Mouse (Mus musculus) forelimb bud, embryonic 11.5 days (tissue): ENCODE data around the gene Mprip.
A peak's percentile ranks its signal among the peaks of the same experiment; 100 is the strongest.

ENCODE experiments used
- DNase-seq: peaks from one replicate; pipeline ENCODE4 v3.0.0-alpha.2; 2012; ENCODE audit warnings: low read depth, low spot score

Gene Mprip

GRCm38 (mm10) chr11:59758191-59758985 is 97.3 kb downstream of the Mprip start:
- no peak for DNase-seq

GRCm38 (mm10) chr11:59759178-59759577 is 98.1 kb downstream of the Mprip start:
- DNase-seq = no peak

- DNase-seq = no peak
These were observed 98.5 kb downstream of the Mprip start for GRCm38 (mm10) chr11:59759626-59760025.

- no peak for DNase-seq
These were observed 99.7 kb downstream of the Mprip start for GRCm38 (mm10) chr11:59760796-59761195.

- DNase-seq = no peak
These were observed 108.2 kb downstream of the Mprip start for GRCm38 (mm10) chr11:59769307-59769706.

GRCm38 (mm10) chr11:59769738-59770137 is 108.6 kb downstream of the Mprip start:
- DNase-seq = no peak

GRCm38 (mm10) chr11:59770753-59771152 is 109.6 kb downstream of the Mprip start:
- no peak for DNase-seq

GRCm38 (mm10) chr11:59772291-59772690 is 111.2 kb downstream of the Mprip start:
- no peak for DNase-seq

GRCm38 (mm10) chr11:59772902-59773301 is 111.8 kb downstream of the Mprip start:
- no peak for DNase-seq

- DNase-seq = no peak
These were observed 113.4 kb downstream of the Mprip start for GRCm38 (mm10) chr11:59774522-59774921.

GRCm38 (mm10) chr11:59775435-59776148 is 114.5 kb downstream of the Mprip start:
- no peak for DNase-seq

GRCm38 (mm10) chr11:59777259-59777658 is 116.2 kb downstream of the Mprip start:
- no peak for DNase-seq

GRCm38 (mm10) chr11:59778181-59778873 is 117.2 kb downstream of the Mprip start:
- peak; percentile 76 for DNase-seq

- no peak for DNase-seq
These were observed 117.7 kb downstream of the Mprip start for GRCm38 (mm10) chr11:59778874-59779223.

- DNase-seq = no peak
These were observed 118.3 kb downstream of the Mprip start for GRCm38 (mm10) chr11:59779406-59779805.

GRCm38 (mm10) chr11:59780241-59780640 is 119.1 kb downstream of the Mprip start:
- no peak for DNase-seq

GRCm38 (mm10) chr11:59782091-59782590 is 121.0 kb downstream of the Mprip start:
- no peak for DNase-seq

GRCm38 (mm10) chr11:59783591-59783990 is 122.5 kb downstream of the Mprip start:
- DNase-seq = no peak

GRCm38 (mm10) chr11:59786444-59787198 is 125.5 kb downstream of the Mprip start:
- no peak for DNase-seq

GRCm38 (mm10) chr11:59787199-59787781 is 126.2 kb downstream of the Mprip start, which contains the start of gene Pld6:
TSS of gene Pld6 (minus strand) at chr11:59787645.
- peak; percentile 60 for DNase-seq

- DNase-seq = no peak
These were observed 128.2 kb downstream of the Mprip start for GRCm38 (mm10) chr11:59789311-59789710.
